Mouse (Mus musculus) liver, postnatal 0 days (tissue): ENCODE data around the gene Methig1.

ENCODE experiments used
- CTCF ChIP-seq: sonication (generic); IDR thresholded peaks from 2 replicates; pipeline ENCODE4 v1.5.1; 2016; ENCODE audit warnings: antibody characterized with exemption, low read depth
- EP300 ChIP-seq: IDR thresholded peaks from 2 replicates; pipeline ENCODE4 v1.6.1; 2016; ENCODE audit warnings: antibody characterized with exemption, low read depth, mild to moderate bottlenecking

GRCm38 (mm10) chr15:100380104-100380503, 27.2 kb downstream of the Methig1 start:
- no peak for TF ChIP-seq CTCF
- TF ChIP-seq EP300, result no peak
